Mouse (Mus musculus): Measurements from ENCODE around the gene Zfp536.
A peak's percentile ranks its signal among the peaks of the same experiment; 100 is the strongest.

Zfp536 gene

GRCm38 (mm10) chr7:37773312-37773702 is at the start of gene Zfp536:
Gene Zfp536, minus strand, starts transcription at chr7:37773641.
- DNase-seq, result no peak

DNA sequence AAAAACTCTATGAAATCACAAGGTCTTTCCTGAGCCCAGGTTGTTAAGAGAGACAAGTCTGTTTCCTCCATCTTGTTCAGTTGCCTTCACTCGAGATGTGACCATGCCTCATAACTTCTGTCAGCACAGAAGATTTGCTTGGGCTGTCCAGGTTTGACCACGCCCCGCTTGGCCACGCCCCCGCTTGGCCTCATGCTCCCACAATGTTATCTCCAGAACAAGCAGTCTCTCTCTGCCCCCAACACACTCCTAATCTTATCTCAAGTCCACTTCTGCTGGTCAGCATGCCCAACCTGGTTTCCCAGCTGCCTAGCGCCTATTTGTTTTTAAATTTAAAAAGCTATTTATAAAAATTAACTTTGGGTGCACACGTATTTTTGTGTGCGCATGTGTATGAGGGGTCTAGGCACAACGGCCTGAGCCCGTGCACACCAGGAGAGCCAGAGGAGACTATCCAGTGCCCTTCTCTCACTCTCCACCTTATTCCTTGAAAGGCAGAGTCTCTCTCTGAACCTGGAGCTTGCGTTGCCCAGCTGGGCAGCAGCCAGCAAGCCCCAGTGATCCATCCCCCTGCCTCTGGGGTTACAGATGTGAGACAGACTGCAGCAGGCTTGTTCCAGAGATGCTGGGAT is 47.3 kb upstream of the Zfp536 start:
- DNase-seq, result no peak

DNA sequence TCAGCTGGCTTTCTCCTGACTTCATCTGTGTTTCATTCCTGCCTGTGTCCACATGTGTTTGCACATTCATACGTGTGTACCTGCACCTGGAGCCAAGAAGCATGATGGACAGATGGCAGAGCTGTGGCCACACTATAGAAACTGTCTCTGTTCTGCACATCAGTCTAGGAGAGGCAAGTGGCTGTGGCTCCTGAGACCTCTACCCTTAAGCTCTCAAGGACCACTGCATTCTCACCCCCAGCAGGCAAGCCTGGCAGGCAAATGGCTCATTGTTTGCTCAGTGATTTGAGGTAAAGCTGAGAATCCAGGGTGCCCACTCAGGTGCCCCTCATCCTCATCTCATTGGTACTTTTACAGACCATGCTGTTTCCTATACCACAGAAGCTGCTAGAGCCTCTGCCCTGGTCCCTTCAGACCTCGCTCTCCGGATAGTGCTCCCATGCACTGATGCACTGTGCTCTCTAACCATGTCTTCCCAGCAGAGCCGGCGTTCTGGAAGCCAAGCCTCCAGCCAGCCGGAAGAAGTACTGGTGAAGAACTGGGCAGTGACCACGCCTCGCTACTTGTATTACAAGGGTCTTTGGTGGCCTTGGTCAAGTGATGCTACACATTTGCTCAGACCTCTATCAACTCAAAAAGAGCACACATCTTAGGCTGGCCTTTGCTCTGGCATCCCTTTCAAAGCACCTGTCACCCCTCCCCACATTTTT is 45.3 kb upstream of the Zfp536 start:
- no peak for DNase-seq

GRCm38 (mm10) chr7:37816901-37817300 is 43.5 kb upstream of the Zfp536 start:
- no peak for DNase-seq

GRCm38 (mm10) chr7:37814844-37815406 is 41.5 kb upstream of the Zfp536 start:
- peak; percentile 48 for DNase-seq

GRCm38 (mm10) chr7:37813676-37814075 is 40.2 kb upstream of the Zfp536 start:
- no peak for DNase-seq

GRCm38 (mm10) chr7:37809908-37810307 is 36.5 kb upstream of the Zfp536 start:
- DNase-seq, result no peak

GRCm38 (mm10) chr7:37809001-37809400 is 35.6 kb upstream of the Zfp536 start:
- DNase-seq, result no peak

GRCm38 (mm10) chr7:37801160-37801559 is 27.7 kb upstream of the Zfp536 start:
- DNase-seq, result no peak

DNA sequence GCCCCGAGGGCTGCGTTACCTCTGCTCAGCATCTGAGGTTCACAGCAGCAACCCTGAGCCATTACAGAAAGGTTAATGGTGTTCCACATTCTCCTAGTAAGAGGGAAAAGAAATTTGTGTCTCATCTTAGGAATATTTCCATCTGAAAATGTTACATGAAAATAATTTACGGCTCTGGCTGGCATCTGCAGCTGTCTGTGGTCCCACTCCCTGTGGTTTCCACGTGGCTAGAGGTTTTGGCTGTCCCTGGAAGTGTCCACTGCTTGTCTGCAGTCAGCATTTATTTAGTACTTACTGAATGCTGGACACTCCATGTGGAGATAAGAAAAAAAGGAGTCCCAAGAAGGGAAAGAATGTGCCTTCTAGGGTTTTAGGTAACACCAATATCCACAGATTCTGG is 15.3 kb upstream of the Zfp536 start:
- DNase-seq, result no peak

- peak; percentile 40 for DNase-seq
These were observed 2.1 kb upstream of the Zfp536 start for GRCm38 (mm10) chr7:37775502-37775901.

GRCm38 (mm10) chr7:37774463-37774970 is 1.1 kb upstream of the Zfp536 start:
- DNase-seq, result no peak

- no peak for DNase-seq
These were observed 465 bp upstream of the Zfp536 start for GRCm38 (mm10) chr7:37773906-37774305.

GRCm38 (mm10) chr7:37772376-37773311 is 797 bp downstream of the Zfp536 start:
- peak; percentile 9 for DNase-seq

GRCm38 (mm10) chr7:37771491-37772375 is 1.7 kb downstream of the Zfp536 start:
- DNase-seq, result peak; percentile 21

DNA sequence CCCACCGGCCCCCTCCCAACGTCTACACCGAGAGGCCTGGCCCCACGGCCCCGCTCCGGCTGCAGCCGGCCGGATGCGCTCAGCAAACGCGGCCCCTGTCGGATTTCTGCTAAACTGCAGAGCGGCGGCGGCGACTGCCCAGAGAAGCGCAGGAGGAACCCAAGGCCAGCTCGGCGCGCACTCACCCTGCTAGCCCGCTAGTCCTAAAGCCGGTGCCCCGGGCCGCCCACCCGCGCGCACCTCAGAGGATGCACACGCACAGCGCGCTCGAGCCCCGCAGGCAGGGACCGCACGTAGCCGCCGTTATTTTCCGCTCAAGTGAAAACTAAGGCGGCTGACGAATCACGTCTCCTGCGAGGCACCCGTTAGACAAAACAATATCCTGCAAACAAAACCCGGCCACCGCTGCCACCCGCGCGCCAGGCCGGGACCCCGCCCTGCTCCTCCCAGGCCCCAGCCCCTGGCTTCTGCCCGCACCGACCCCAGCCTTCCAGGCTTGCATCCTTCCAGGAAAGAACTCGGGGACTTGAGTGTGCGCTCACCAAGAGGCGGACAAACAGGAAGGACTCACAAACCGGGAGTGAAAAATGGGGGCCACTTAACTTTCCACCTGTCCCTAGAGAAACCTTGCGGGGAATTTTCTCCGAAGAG is 2.9 kb downstream of the Zfp536 start:
- peak; percentile 76 for DNase-seq

GRCm38 (mm10) chr7:37769526-37770399 is 3.7 kb downstream of the Zfp536 start:
- DNase-seq, result peak; percentile 27

DNA sequence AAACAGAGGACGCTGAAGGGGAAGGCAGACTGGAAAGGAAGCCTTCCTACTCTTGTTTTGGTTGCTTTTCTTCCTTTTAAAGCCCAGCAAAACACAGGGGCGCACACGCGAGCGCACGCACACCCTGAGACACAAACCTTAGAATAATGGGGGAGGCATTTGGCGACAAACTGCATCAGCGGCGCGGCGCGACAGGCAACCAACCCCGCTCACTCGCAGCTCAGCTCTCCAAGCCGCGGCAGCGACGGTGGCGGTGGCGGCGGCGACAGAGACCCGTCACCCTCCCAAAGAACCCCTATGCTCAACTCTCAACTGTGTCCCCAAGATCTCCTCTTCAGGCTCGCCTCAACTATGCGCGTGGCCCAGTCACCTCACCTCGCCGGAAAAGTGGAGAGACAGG is 4.4 kb downstream of the Zfp536 start:
- peak; percentile 16 for DNase-seq

DNA sequence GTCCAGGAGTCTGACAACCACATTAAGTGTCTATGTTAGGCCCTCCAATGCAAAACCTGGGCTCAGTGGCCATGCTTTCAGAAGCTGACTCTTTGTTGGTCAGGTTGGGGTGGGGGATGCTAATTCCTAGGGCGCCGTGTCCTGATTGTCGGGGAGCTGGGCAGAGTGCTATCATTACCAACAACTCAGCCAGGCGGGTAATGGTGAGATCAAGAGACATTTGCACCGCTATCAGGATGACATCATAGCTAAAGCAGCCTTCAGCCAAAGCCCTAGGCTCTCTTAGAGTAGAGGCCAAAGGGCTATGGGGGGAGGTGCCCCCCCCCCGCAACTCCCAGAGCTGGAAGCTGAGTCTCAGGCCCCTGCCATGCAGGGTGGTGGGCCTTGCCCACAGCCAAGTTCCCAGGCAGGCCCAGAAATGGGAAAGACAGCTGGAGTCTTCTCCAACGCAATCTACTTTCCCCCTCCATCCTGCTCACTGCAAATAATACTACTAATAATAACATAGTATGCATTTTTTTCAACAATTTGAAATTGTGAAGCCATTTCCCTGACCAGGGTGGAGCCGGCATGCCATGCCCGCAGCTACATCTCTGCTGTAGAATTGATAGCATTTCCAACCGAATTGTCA is 5.0 kb downstream of the Zfp536 start:
- no peak for DNase-seq

DNA sequence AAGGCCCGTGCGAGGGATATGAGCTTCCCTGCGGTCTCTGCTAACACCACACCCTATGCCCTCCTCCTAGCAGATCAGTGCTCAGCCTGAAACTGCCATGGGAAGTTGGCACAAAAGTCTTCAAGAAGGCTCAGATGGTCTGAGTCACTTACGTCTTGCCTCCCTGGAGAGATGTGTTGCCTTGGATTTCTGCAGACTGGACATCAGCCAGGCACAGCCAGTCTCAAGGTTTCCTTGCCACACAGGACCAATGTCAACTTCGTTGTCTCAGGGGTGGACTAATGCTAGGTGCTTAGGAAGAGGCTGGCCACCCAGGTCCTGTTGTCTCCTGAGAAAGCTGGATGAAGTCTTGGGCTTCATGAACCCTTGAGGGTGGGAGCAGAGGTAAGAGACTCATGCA is 14.6 kb downstream of the Zfp536 start:
- DNase-seq, result no peak
